Mouse (Mus musculus): ENCODE data around the gene Rundc3a. TPM values are rescaled to one million over a fixed set of nuclear protein-coding genes. Genes with fewer than 3 reads are reported as not detected.
"Not testable (repeated sequence)": the region's sequence is repeated elsewhere in the genome, so short reads cannot be mapped to it uniquely, and the experiment has no call there.

Rundc3a gene
- polyA plus RNA-seq, 1 experiment from 2014 or later: 1.3 TPM

DNA sequence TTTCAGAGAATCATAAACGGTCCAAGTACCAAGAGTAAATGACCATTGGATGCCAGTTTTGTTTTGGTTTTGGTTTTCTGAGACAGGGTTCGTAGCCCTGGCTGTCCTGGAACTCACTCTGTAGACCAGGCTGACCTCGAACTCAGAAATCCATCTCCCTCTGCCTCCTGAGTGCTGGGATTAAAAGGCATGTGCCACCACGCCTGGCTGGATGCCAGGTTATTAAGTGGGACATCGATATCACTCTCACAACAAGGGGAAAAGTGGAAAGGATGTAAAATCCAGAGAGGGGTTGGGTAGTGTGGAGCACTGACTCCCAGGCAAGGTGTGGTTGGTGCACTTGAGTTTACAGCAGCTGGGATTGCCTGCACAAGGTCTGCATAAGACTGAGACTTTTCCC lies 13.1 kb upstream of the Rundc3a start:
- Histone ChIP-seq H3K9me3 (replicated peaks; ENCODE audit: control insufficient read depth, low read length) (0 out of 2 replicates have a peak, but pooled peaks cover 3% of the 10 kb centered on the region), H3K27me3 (ENCODE audit: control insufficient read depth, insufficient read depth, low read length) (no peaks in the 10 kb centered on the region), H3K27ac (ENCODE audit: low read depth, low read length) (no peak overlapping the region), H3K4me1 (ENCODE audit: control insufficient read depth, insufficient read depth, low read length) (peaks cover 17% of the 10 kb centered on the region), H3K4me3 (ENCODE audit: low read depth, low read length) (no peak overlapping the region), H3K36me3 (ENCODE audit: control insufficient read depth, insufficient read depth, low read length) (no peaks in the 10 kb centered on the region), H3K9ac (ENCODE audit: low read depth, low read length) (no peak overlapping the region), H3K4me2 (no peak overlapping the region)
- 79% methylated on average over 5 of the region's 5 CpGs for WGBS (ENCODE audit: insufficient replicate concordance)
- no peak for ATAC-seq (replicated peaks; ENCODE audit: insufficient number of reproducible peaks, low FRiP score, low TSS enrichment)

DNA sequence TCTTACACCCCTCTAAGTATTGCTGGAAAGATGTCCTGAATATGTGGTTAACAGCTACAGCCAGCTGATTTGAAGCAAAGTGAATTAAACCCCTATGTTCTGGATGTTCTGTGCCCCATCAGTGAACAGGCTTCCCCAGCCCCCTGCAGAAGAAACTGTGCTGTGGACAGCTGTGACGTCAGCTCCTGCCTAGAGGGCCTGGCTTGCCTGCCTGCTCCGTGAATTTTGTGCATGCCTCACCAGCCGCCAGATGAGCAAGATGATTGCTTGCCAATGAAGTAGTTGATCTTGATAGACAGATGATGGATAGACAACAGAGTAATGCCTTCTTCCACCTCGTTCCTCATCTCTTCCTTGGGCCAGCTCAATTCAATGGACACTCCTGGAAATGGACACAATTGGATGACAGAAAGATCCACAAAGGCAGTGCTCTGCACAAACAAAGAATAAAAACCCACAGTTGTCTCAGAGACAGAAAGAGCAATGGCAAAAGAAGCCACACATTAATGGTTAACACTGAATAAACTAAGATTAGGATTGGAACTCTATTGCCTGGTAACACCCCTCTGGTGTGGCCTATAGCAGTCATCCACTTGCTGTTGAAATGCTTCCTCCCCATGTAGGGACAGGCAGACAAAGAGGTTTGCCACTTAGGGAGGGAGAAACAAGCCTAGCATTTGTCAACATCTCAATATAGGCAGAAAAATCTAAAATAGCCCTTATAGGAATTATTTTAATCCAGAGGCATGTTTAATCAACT lies 11.7 kb upstream of the Rundc3a start:
- no peaks in the 10 kb centered on the region for H3K36me3 ChIP-seq (ENCODE audit: control insufficient read depth, insufficient read depth, low read length)
- 38% methylated on average over 4 of the region's 4 CpGs for WGBS (ENCODE audit: insufficient replicate concordance)
- no peaks in the 10 kb centered on the region for H3K27me3 ChIP-seq (ENCODE audit: control insufficient read depth, insufficient read depth, low read length)
- peaks cover 3% of the 10 kb centered on the region for H3K4me1 ChIP-seq (ENCODE audit: control insufficient read depth, insufficient read depth, low read length)
- ATAC-seq (replicated peaks; ENCODE audit: insufficient number of reproducible peaks, low FRiP score, low TSS enrichment): no peak
- H3K4me3 ChIP-seq (ENCODE audit: low read depth, low read length): no peak overlapping the region
- H3K9me3 ChIP-seq (replicated peaks; ENCODE audit: control insufficient read depth, low read length): 0 out of 2 replicates have a peak, but pooled peaks cover 3% of the 10 kb centered on the region
- H3K27ac ChIP-seq (ENCODE audit: low read depth, low read length): no peak overlapping the region
- no peak overlapping the region for H3K9ac ChIP-seq (ENCODE audit: low read depth, low read length)
- H3K4me2 ChIP-seq: no peak overlapping the region

GRCm38 (mm10) chr11:102382794-102383193 lies 10.4 kb upstream of the Rundc3a start:
- Histone ChIP-seq H3K4me3 (ENCODE audit: low read depth, low read length) (no peak overlapping the region), H3K27ac (ENCODE audit: low read depth, low read length) (no peak overlapping the region), H3K4me2 (no peak overlapping the region), H3K27me3 (ENCODE audit: control insufficient read depth, insufficient read depth, low read length) (no peaks in the 10 kb centered on the region), H3K9ac (ENCODE audit: low read depth, low read length) (no peak overlapping the region), H3K36me3 (ENCODE audit: control insufficient read depth, insufficient read depth, low read length) (no peaks in the 10 kb centered on the region), H3K9me3 (replicated peaks; ENCODE audit: control insufficient read depth, low read length) (0 out of 2 replicates have a peak, but pooled peaks cover 3% of the 10 kb centered on the region), H3K4me1 (ENCODE audit: control insufficient read depth, insufficient read depth, low read length) (no peaks in the 10 kb centered on the region)
- ATAC-seq (replicated peaks; ENCODE audit: insufficient number of reproducible peaks, low FRiP score, low TSS enrichment): no peak
- WGBS (ENCODE audit: insufficient replicate concordance): 80% methylated on average over 3 of the region's 3 CpGs

DNA sequence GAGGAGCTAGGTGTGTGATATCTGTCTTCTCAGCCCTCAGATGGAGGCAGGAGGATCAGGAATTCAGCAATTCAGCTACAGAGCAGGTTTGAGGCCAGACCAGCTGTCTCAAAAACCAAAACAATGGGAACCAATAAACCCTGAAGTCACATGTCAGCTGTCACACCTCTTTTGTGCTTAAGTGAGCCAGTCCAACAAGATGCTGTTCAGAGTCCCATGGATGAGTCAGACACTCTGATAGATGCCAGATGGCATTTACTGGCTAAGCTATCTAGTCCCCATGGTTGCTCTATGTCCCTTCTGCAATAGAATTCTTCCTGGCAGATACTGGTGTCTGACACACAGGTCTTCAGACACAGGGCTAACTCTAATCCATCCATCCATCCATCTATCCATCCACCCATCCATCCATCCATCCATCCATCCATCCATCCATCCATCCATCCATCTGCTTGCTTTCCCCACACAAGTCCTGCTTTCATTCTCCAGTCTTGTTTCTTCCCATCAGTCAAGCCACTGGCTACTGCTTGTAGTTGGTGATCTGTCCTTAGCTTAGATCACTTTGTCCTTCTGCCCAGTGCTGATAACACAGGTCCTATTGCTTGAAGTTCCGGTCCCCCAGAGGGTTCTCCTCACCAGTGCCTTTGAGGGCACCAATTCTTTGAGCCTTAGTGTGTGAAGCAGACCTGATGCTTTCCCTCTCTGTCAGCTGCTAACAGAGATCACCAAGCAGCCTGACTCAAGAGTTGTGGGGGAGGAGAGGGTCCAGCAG lies 9.7 kb upstream of the Rundc3a start:
- H3K9ac ChIP-seq (ENCODE audit: low read depth, low read length): no peak overlapping the region
- no peak for ATAC-seq (replicated peaks; ENCODE audit: insufficient number of reproducible peaks, low FRiP score, low TSS enrichment)
- WGBS (ENCODE audit: insufficient replicate concordance): 52% methylated on average over 1 of the region's 1 CpGs

GRCm38 (mm10) chr11:102384418-102384817 lies 8.8 kb upstream of the Rundc3a start:
- no peaks in the 10 kb centered on the region for H3K9me3 ChIP-seq (replicated peaks; ENCODE audit: control insufficient read depth, low read length)
- H3K9ac ChIP-seq (ENCODE audit: low read depth, low read length): no peak overlapping the region
- no peak for ATAC-seq (replicated peaks; ENCODE audit: insufficient number of reproducible peaks, low FRiP score, low TSS enrichment)
- no peak overlapping the region for H3K27ac ChIP-seq (ENCODE audit: low read depth, low read length)
- H3K27me3 ChIP-seq (ENCODE audit: control insufficient read depth, insufficient read depth, low read length): no peaks in the 10 kb centered on the region
- 66% methylated on average over 2 of the region's 2 CpGs for WGBS (ENCODE audit: insufficient replicate concordance)
- H3K4me3 ChIP-seq (ENCODE audit: low read depth, low read length): no peak overlapping the region
- H3K36me3 ChIP-seq (ENCODE audit: control insufficient read depth, insufficient read depth, low read length): no peaks in the 10 kb centered on the region
- H3K4me1 ChIP-seq (ENCODE audit: control insufficient read depth, insufficient read depth, low read length): no peaks in the 10 kb centered on the region
- no peak overlapping the region for H3K4me2 ChIP-seq

More for the DNA sequence above, 9.7 kb upstream of the Rundc3a start:
- Histone ChIP-seq H3K4me2 (no peak overlapping the region), H3K36me3 (ENCODE audit: control insufficient read depth, insufficient read depth, low read length) (no peaks in the 10 kb centered on the region), H3K27me3 (ENCODE audit: control insufficient read depth, insufficient read depth, low read length) (no peaks in the 10 kb centered on the region), H3K4me1 (ENCODE audit: control insufficient read depth, insufficient read depth, low read length) (no peaks in the 10 kb centered on the region), H3K9me3 (replicated peaks; ENCODE audit: control insufficient read depth, low read length) (0 out of 2 replicates have a peak, but pooled peaks cover 3% of the 10 kb centered on the region), H3K4me3 (ENCODE audit: low read depth, low read length) (no peak overlapping the region), H3K27ac (ENCODE audit: low read depth, low read length) (no peak overlapping the region)

GRCm38 (mm10) chr11:102385075-102385474 lies 8.1 kb upstream of the Rundc3a start:
- Histone ChIP-seq H3K9me3 (replicated peaks; ENCODE audit: control insufficient read depth, low read length) (no peaks in the 10 kb centered on the region), H3K4me2 (no peak overlapping the region), H3K4me3 (ENCODE audit: low read depth, low read length) (no peak overlapping the region), H3K27me3 (ENCODE audit: control insufficient read depth, insufficient read depth, low read length) (no peaks in the 10 kb centered on the region), H3K4me1 (ENCODE audit: control insufficient read depth, insufficient read depth, low read length) (no peaks in the 10 kb centered on the region), H3K27ac (ENCODE audit: low read depth, low read length) (no peak overlapping the region), H3K36me3 (ENCODE audit: control insufficient read depth, insufficient read depth, low read length) (no peaks in the 10 kb centered on the region), H3K9ac (ENCODE audit: low read depth, low read length) (no peak overlapping the region)
- ATAC-seq (replicated peaks; ENCODE audit: insufficient number of reproducible peaks, low FRiP score, low TSS enrichment): no peak
- 42% methylated on average over 4 of the region's 4 CpGs for WGBS (ENCODE audit: insufficient replicate concordance)

- no peak overlapping the region for H3K4me2 ChIP-seq
- no peaks in the 10 kb centered on the region for H3K36me3 ChIP-seq (ENCODE audit: control insufficient read depth, insufficient read depth, low read length)
- no peaks in the 10 kb centered on the region for H3K4me1 ChIP-seq (ENCODE audit: control insufficient read depth, insufficient read depth, low read length)
- 59% methylated on average over 5 of the region's 5 CpGs for WGBS (ENCODE audit: insufficient replicate concordance)
- no peaks in the 10 kb centered on the region for H3K27me3 ChIP-seq (ENCODE audit: control insufficient read depth, insufficient read depth, low read length)
- H3K9me3 ChIP-seq (replicated peaks; ENCODE audit: control insufficient read depth, low read length): no peaks in the 10 kb centered on the region
- H3K9ac ChIP-seq (ENCODE audit: low read depth, low read length): no peak overlapping the region
- ATAC-seq (replicated peaks; ENCODE audit: insufficient number of reproducible peaks, low FRiP score, low TSS enrichment): no peak
- H3K27ac ChIP-seq (ENCODE audit: low read depth, low read length): no peak overlapping the region
- no peak overlapping the region for H3K4me3 ChIP-seq (ENCODE audit: low read depth, low read length)
Observed at GRCm38 (mm10) chr11:102386121-102386520, 7.1 kb upstream of the Rundc3a start.

GRCm38 (mm10) chr11:102389436-102389835 lies 3.8 kb upstream of the Rundc3a start:
- WGBS (ENCODE audit: insufficient replicate concordance): 85% methylated on average over 4 of the region's 5 CpGs
- not testable (repeated sequence) for H3K9me3 ChIP-seq (replicated peaks; ENCODE audit: control insufficient read depth, low read length); H3K4me3 ChIP-seq (ENCODE audit: low read depth, low read length); H3K9ac ChIP-seq (ENCODE audit: low read depth, low read length); H3K27me3 ChIP-seq (ENCODE audit: control insufficient read depth, insufficient read depth, low read length); H3K4me2 ChIP-seq; H3K36me3 ChIP-seq (ENCODE audit: control insufficient read depth, insufficient read depth, low read length); H3K4me1 ChIP-seq (ENCODE audit: control insufficient read depth, insufficient read depth, low read length); ATAC-seq (replicated peaks; ENCODE audit: insufficient number of reproducible peaks, low FRiP score, low TSS enrichment); H3K27ac ChIP-seq (ENCODE audit: low read depth, low read length)

Measured in heart, embryonic 11.5 days (tissue).